Mouse (Mus musculus): Measurements from ENCODE around the gene Chrnb4. TPM values are rescaled to one million over a fixed set of nuclear protein-coding genes. Genes with fewer than 3 reads are reported as not detected.

Gene Chrnb4
- polyA plus RNA-seq, 1 experiment from 2014 or later, result 1.0 TPM

- TF ChIP-seq CTCF (IDR thresholded peaks at IDR 0.05; ENCODE audit: low read depth), result no peak
- 0 out of 2 replicates have a peak, but pooled peaks cover 3% of the 10 kb centered on the region for H3K4me1 ChIP-seq (replicated peaks; ENCODE audit: insufficient read depth, low read length)
- peak overlapping the region; percentile 13; the same call in 1 of the 2 replicates for H3K4me3 ChIP-seq (replicated peaks; ENCODE audit: low read depth, low read length)
- WGBS, result 11% methylated on average over 37 of the region's 38 CpGs
- peaks cover 32% of the 10 kb centered on the region for H3K27me3 ChIP-seq (ENCODE audit: insufficient read depth, low read length)
- H3K9ac ChIP-seq (ENCODE audit: low read depth, low read length), result no peak overlapping the region
- no peak overlapping the region for H3K27ac ChIP-seq
- H3K4me2 ChIP-seq (ENCODE audit: low read length), result peak overlapping the region; percentile 37; the same call in 1 of the 2 replicates
- ATAC-seq (replicated peaks; ENCODE audit: low FRiP score, low read depth) (no peak), DNase-seq (ENCODE audit: low spot score) (no peak)
- no peaks in the 10 kb centered on the region for H3K36me3 ChIP-seq (ENCODE audit: insufficient read depth, low read length)
- H3K9me3 ChIP-seq (replicated peaks; ENCODE audit: low read length), result no peaks in the 10 kb centered on the region
Observed at GRCm38 (mm10) chr9:55025534-55026274, 22.9 kb downstream of the Chrnb4 start.

GRCm38 (mm10) chr9:55023902-55024583, 24.5 kb downstream of the Chrnb4 start:
- H3K27ac ChIP-seq, result no peak overlapping the region
- WGBS, result 39% methylated on average over 13 of the region's 13 CpGs
- no peak overlapping the region for H3K4me2 ChIP-seq (ENCODE audit: low read length)
- H3K9me3 ChIP-seq (replicated peaks; ENCODE audit: low read length), result no peaks in the 10 kb centered on the region
- no peak overlapping the region for H3K4me3 ChIP-seq (replicated peaks; ENCODE audit: low read depth, low read length)
- H3K9ac ChIP-seq (ENCODE audit: low read depth, low read length), result no peak overlapping the region
- peaks cover 32% of the 10 kb centered on the region for H3K27me3 ChIP-seq (ENCODE audit: insufficient read depth, low read length)
- DNase-seq (ENCODE audit: low spot score) (peak; percentile 79), ATAC-seq (replicated peaks; ENCODE audit: low FRiP score, low read depth) (no peak)
- no peaks in the 10 kb centered on the region for H3K36me3 ChIP-seq (ENCODE audit: insufficient read depth, low read length)
- TF ChIP-seq CTCF (IDR thresholded peaks at IDR 0.05; ENCODE audit: low read depth), result peak; percentile 90
- H3K4me1 ChIP-seq (replicated peaks; ENCODE audit: insufficient read depth, low read length), result 0 out of 2 replicates have a peak, but pooled peaks cover 3% of the 10 kb centered on the region

- Histone ChIP-seq H3K36me3 (ENCODE audit: insufficient read depth, low read length) (no peaks in the 10 kb centered on the region), H3K4me1 (replicated peaks; ENCODE audit: insufficient read depth, low read length) (0 out of 2 replicates have a peak, but pooled peaks cover 3% of the 10 kb centered on the region), H3K4me3 (replicated peaks; ENCODE audit: low read depth, low read length) (no peak overlapping the region), H3K27me3 (ENCODE audit: insufficient read depth, low read length) (peaks cover 32% of the 10 kb centered on the region), H3K27ac (no peak overlapping the region), H3K9me3 (replicated peaks; ENCODE audit: low read length) (no peaks in the 10 kb centered on the region), H3K9ac (ENCODE audit: low read depth, low read length) (no peak overlapping the region), H3K4me2 (ENCODE audit: low read length) (no peak overlapping the region)
- 85% methylated on average over 5 of the region's 5 CpGs for WGBS
- TF ChIP-seq CTCF (IDR thresholded peaks at IDR 0.05; ENCODE audit: low read depth), result no peak
- DNase-seq (ENCODE audit: low spot score) (no peak), ATAC-seq (replicated peaks; ENCODE audit: low FRiP score, low read depth) (no peak)
Observed at GRCm38 (mm10) chr9:55023326-55023725, 25.3 kb downstream of the Chrnb4 start.

GRCm38 (mm10) chr9:55016926-55017325, 31.7 kb downstream of the Chrnb4 start:
- DNase-seq (ENCODE audit: low spot score) (no peak), ATAC-seq (replicated peaks; ENCODE audit: low FRiP score, low read depth) (no peak)
- Histone ChIP-seq H3K27me3 (ENCODE audit: insufficient read depth, low read length) (no peaks in the 10 kb centered on the region), H3K9ac (ENCODE audit: low read depth, low read length) (no peak overlapping the region), H3K9me3 (replicated peaks; ENCODE audit: low read length) (no peaks in the 10 kb centered on the region), H3K27ac (no peak overlapping the region), H3K36me3 (ENCODE audit: insufficient read depth, low read length) (no peaks in the 10 kb centered on the region), H3K4me1 (replicated peaks; ENCODE audit: insufficient read depth, low read length) (no peaks in the 10 kb centered on the region), H3K4me2 (ENCODE audit: low read length) (no peak overlapping the region), H3K4me3 (replicated peaks; ENCODE audit: low read depth, low read length) (no peak overlapping the region)
- 69% methylated on average over 3 of the region's 3 CpGs for WGBS
- no peak for TF ChIP-seq CTCF (IDR thresholded peaks at IDR 0.05; ENCODE audit: low read depth)

- H3K27ac ChIP-seq, result no peak overlapping the region
- no peaks in the 10 kb centered on the region for H3K36me3 ChIP-seq (ENCODE audit: insufficient read depth, low read length)
- H3K9ac ChIP-seq (ENCODE audit: low read depth, low read length), result no peak overlapping the region
- no peaks in the 10 kb centered on the region for H3K4me1 ChIP-seq (replicated peaks; ENCODE audit: insufficient read depth, low read length)
- H3K27me3 ChIP-seq (ENCODE audit: insufficient read depth, low read length), result no peaks in the 10 kb centered on the region
- DNase-seq (ENCODE audit: low spot score), result peak; percentile 3
- ATAC-seq (replicated peaks; ENCODE audit: low FRiP score, low read depth), result no peak
- WGBS, result 35% methylated on average over 6 of the region's 6 CpGs
- H3K9me3 ChIP-seq (replicated peaks; ENCODE audit: low read length), result no peaks in the 10 kb centered on the region
- no peak overlapping the region for H3K4me2 ChIP-seq (ENCODE audit: low read length)
- no peak overlapping the region for H3K4me3 ChIP-seq (replicated peaks; ENCODE audit: low read depth, low read length)
- peak; percentile 20; the same call in 1 of the 2 replicates for TF ChIP-seq CTCF (IDR thresholded peaks at IDR 0.05; ENCODE audit: low read depth)
Observed at GRCm38 (mm10) chr9:55010588-55011350, 37.8 kb downstream of the Chrnb4 start.

- no peaks in the 10 kb centered on the region for H3K4me1 ChIP-seq (replicated peaks; ENCODE audit: insufficient read depth, low read length)
- no peak overlapping the region for H3K4me2 ChIP-seq (ENCODE audit: low read length)
- H3K27ac ChIP-seq, result no peak overlapping the region
- H3K27me3 ChIP-seq (ENCODE audit: insufficient read depth, low read length), result no peaks in the 10 kb centered on the region
- H3K36me3 ChIP-seq (ENCODE audit: insufficient read depth, low read length), result no peaks in the 10 kb centered on the region
- no peak for TF ChIP-seq CTCF (IDR thresholded peaks at IDR 0.05; ENCODE audit: low read depth)
- WGBS, result 74% methylated on average over 2 of the region's 2 CpGs
- H3K4me3 ChIP-seq (replicated peaks; ENCODE audit: low read depth, low read length), result no peak overlapping the region
- H3K9me3 ChIP-seq (replicated peaks; ENCODE audit: low read length), result no peaks in the 10 kb centered on the region
- H3K9ac ChIP-seq (ENCODE audit: low read depth, low read length), result no peak overlapping the region
- ATAC-seq (replicated peaks; ENCODE audit: low FRiP score, low read depth) (no peak), DNase-seq (ENCODE audit: low spot score) (no peak)
Observed at GRCm38 (mm10) chr9:55009692-55010091, 38.9 kb downstream of the Chrnb4 start.
